Mouse (Mus musculus) adrenal gland, postnatal 10 days (tissue): ENCODE data around the gene Zbtb39. TPM values are rescaled to one million over a fixed set of nuclear protein-coding genes. Genes with fewer than 3 reads are reported as not detected.
"Not testable (repeated sequence)": the region's sequence is repeated elsewhere in the genome, so short reads cannot be mapped to it uniquely, and the experiment has no call there.

Experiments used
- DNase-seq: peaks from one replicate; pipeline ENCODE4 v3.0.0; 2021; ENCODE audit warnings: mixed read lengths
- total RNA-seq, 2 experiments: library from RNA; stranded (reverse); gene quantifications; 2 replicates each; pipeline ENCODE4 v1.2.3; 2021

The Zbtb39 gene
- total RNA-seq, 2 experiments from 2014 or later = 10.8 to 11.0 TPM

- no peak for DNase-seq
These were observed 2.4 kb upstream of the Zbtb39 start for GRCm38 (mm10) chr10:127736916-127737315.

- no peak for DNase-seq
These were observed 1.8 kb upstream of the Zbtb39 start for GRCm38 (mm10) chr10:127737552-127737951.

- peak; percentile 60 for DNase-seq
These were observed 1.0 kb upstream of the Zbtb39 start for GRCm38 (mm10) chr10:127738151-127738882.

GRCm38 (mm10) chr10:127739661-127740161 is 373 bp downstream of the Zbtb39 start:
- no peak for DNase-seq

DNA sequence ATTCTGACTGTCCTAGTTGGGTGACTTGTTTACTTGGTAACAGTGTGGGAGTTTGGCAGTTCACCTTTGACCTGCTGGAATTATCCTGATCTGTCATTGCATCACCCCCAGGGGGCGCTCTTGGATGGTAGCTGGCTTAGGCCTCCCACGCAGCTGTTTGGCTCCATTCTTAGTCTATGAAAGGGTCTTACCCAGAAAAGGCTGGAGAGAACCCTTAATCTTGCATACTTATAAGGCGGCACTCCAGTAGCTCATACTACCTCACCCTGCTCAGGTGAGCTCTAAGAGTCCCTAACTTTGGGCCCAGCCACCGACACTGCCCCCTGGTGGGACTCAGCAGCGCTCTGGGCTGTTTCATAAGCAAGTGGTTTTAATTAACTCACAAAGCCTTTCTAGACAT is 5.3 kb downstream of the Zbtb39 start:
- peak; percentile 80 for DNase-seq

- no peak for DNase-seq
These were observed 6.5 kb downstream of the Zbtb39 start for GRCm38 (mm10) chr10:127745886-127746285.

- no peak for DNase-seq
These were observed 7.9 kb downstream of the Zbtb39 start for GRCm38 (mm10) chr10:127747254-127747653.

- peak; percentile 73 for DNase-seq
These were observed 9.7 kb downstream of the Zbtb39 start for GRCm38 (mm10) chr10:127748847-127749612.

GRCm38 (mm10) chr10:127750136-127750777 is 10.9 kb downstream of the Zbtb39 start:
- DNase-seq = no peak

GRCm38 (mm10) chr10:127751548-127751947 is 12.2 kb downstream of the Zbtb39 start, which contains the start of gene Gpr182:
TSS of gene Gpr182 (minus strand) at chr10:127751732.
- no peak for DNase-seq

- DNase-seq = peak; percentile 72
These were observed 15.3 kb downstream of the Zbtb39 start for GRCm38 (mm10) chr10:127754566-127755166.

DNA sequence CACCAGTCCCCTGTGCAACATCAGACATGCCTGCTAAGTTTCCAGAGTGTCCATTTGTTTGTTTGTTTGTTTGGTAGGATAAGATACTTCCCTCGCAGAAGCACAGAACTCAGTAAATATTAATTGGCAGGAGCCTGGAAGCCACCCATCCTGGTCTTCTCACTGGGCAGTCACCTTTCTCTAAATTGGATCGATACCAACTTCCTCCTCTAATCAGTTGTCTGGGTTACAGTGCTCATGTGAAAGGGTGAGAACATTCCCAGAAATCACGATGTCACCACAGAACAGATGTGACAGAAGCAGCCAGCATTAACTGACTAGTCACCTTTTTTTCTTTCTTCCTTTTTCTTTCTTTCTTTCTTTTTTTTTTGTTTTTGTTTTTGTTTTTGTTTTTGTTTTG is 15.9 kb downstream of the Zbtb39 start:
- no peak for DNase-seq

GRCm38 (mm10) chr10:127755770-127756468 is 16.6 kb downstream of the Zbtb39 start:
- no peak for DNase-seq

DNA sequence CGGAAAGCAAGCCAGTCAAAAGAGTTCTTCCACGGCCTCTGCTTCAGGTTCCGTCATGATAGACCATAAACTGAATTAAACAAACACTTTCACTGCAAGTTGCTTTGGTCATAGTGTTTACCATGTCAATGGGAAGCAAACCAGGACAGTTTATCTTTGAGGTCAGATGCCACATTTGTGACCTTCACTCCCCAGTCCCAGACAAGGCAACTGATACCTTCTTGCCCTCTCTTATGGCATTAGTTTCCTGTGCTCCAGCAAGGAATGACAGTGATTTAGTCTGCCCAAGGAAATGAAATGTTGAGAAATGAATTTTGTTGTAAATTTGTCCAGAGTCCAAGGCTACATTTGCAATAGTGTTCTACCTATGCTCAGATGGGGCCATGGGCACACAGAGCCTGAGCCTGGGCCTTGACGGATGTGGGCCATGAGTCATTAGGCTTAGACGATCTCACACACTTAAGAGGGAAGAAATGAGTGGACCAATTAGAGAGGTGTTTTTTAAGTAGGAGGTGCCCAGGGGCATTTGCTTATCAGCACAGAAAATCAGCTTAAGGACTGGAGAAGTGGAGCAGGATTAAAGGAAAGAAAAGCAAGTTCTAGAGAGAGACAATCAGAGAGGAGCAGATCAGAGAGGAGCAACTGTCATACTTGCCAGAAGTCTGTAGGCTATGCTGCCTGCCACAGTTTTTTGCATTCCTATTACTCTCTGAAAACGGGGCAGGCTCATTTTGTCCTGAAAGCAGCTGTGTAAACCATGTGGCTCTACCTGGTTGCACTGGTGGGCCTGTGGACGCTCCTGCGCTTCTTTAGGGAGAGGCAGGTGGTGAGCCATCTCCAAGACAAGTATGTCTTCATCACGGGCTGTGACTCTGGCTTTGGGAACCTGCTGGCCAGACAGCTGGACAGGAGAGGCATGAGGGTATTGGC is 20.1 kb downstream of the Zbtb39 start, which contains the start of the genes Rdh1 and Rdh16f1:
TSS of gene Rdh1 (plus strand) at position 541 of the 930 bp plus-strand sequence.
TSS of gene Rdh16f1 (plus strand) at position 607 of the 930 bp plus-strand sequence.
- no peak for DNase-seq

DNA sequence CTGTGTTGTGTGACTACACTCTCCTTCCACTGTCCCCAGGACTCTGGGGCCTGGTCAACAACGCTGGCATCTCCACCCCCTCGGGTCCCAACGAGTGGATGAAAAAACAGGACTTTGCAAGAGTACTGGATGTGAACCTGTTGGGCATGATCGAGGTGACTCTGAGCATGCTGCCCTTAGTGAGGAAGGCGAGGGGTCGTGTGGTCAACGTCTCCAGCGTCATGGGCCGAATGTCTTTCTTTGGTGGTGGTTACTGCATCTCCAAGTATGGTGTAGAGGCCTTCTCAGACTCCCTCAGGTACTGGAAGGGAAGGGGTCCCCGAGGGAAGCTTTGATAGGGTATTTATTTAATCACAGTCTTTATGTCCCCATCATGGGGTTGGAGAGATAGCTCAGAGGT is 23.6 kb downstream of the Zbtb39 start:
- DNase-seq = not testable (repeated sequence)

DNA sequence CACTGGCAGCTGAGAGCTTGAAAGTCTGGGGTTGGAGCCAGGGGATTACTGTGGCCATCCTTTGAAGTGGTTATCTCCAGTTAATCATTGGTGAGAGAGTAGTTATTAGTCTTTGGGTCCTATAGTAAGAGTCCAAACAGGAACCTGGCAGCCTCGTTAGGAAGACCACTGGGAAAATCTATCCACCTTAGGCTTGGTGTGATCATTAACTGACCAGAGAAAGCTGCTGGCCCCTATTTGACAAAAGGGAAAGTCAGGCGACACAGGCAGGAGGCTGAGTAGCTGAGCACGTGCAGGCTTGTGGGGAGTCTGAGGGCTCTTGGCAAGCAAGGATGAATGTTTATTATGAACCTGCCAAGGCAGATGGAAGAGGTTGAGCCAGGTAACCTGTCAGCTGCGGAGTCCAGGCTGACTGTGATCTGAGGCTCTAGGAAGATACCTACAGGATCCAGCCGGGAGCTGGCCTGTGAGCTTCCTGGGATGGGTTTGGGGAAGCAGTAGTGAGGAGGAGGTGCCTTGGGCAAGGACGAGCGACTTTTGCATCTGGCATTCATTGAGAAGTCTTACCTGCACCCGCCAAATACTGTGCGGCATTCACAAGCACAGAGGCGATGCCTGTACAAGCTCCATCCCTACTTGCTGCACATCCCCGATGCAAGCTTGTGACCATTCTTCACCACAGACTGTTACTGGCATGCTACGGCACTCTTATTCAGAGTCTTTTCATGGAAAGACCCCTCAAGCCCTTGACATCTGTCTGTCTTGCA is 24.8 kb downstream of the Zbtb39 start:
- no peak for DNase-seq

DNA sequence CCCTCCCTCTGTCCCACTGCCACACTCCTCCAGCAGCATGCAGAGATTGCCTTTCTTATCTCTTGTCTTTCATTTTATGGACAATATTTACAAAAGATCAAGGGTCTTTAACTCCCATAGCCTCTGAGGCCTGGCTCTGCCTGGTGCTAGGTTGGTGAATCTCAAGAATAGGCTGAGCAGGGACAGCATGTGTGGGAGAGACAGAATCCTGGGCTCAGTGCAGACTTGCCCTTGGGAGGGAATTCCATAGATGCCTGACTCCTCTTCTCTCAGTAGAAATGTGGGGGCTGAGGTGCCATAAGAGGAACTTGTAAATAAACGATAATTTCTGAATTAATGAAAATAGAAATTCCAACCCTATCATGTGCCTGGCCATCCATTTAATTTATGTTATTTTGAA is 27.2 kb downstream of the Zbtb39 start:
- DNase-seq = no peak

DNA sequence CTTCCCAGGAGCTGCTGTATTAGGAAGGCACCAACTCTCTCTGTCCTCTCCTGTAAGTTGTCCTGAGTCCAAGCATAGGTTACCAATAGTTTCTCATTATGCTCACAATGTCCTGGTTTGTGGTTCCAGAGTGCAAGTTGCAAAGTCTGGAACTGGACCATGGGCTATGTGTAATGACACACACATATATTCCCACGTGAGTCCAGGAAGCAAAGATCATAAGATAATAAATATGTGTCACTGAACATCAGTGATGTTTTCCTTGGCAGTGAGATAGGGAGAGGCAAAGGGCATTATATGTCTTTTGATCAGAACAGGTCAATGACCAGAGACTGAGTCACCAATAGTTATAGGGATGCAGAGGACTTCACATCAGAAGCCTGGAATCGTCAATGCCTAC is 36.7 kb downstream of the Zbtb39 start, which contains the start of gene Rdh9:
TSS of gene Rdh9 (plus strand) at position 376 of the 400 bp plus-strand sequence.
- no peak for DNase-seq

- not testable (repeated sequence) for DNase-seq
These were observed 43.0 kb downstream of the Zbtb39 start for GRCm38 (mm10) chr10:127782321-127782720.
